Mouse (Mus musculus) limb, embryonic 14.5 days (tissue): Measurements from ENCODE around the gene Klf16. TPM values are rescaled to one million over a fixed set of nuclear protein-coding genes. Genes with fewer than 3 reads are reported as not detected.

Source experiments
- ATAC-seq: fragments of 200-750 bp; cut with Nextera tagmentation; 2 replicates; pipeline ENCODE4 v1.8.0; 2017; ENCODE audit warnings: low read depth, moderate number of reproducible peaks, moderate TSS enrichment; ENCODE audit not compliant: low FRiP score
- DNase-seq: peaks from one replicate; pipeline ENCODE4 v3.0.0-alpha.2; 2015; ENCODE audit warnings: low spot score
- H3K27ac ChIP-seq: fragments of 300-500 bp; sonication (generic); replicated peaks from 2 replicates; pipeline ENCODE4 v1.5.1; 2014; ENCODE audit warnings: low read depth, mild to moderate bottlenecking, low read length, moderate library complexity, mixed read lengths
- H3K27me3 ChIP-seq: fragments of 300-500 bp; sonication (generic); 2 replicates; pipeline ENCODE4 v1.6.1; 2014; ENCODE audit warnings: low read length, mixed read lengths; ENCODE audit not compliant: control insufficient read depth, insufficient read depth
- H3K36me3 ChIP-seq: fragments of 300-500 bp; sonication (generic); 2 replicates; pipeline ENCODE4 v1.6.1; 2014; ENCODE audit warnings: mild to moderate bottlenecking, low read length, moderate library complexity, mixed read lengths; ENCODE audit not compliant: control insufficient read depth, insufficient read depth
- H3K4me1 ChIP-seq: fragments of 300-500 bp; sonication (generic); 2 replicates; pipeline ENCODE4 v1.6.1; 2014; ENCODE audit warnings: antibody characterized with exemption, low read length, mixed read lengths; ENCODE audit not compliant: control insufficient read depth, insufficient read depth
- H3K4me2 ChIP-seq: fragments of 300-500 bp; sonication (generic); replicated peaks from 2 replicates; pipeline ENCODE4 v1.6.1; 2014; ENCODE audit warnings: low read depth, mild to moderate bottlenecking, low read length, moderate library complexity; ENCODE audit not compliant: severe bottlenecking
- H3K4me3 ChIP-seq: fragments of 300-500 bp; sonication (generic); replicated peaks from 2 replicates; pipeline ENCODE4 v1.5.1; 2014; ENCODE audit warnings: low read length
- H3K9ac ChIP-seq: fragments of 300-500 bp; sonication (generic); 2 replicates; pipeline ENCODE4 v1.6.1; 2014; ENCODE audit warnings: mild to moderate bottlenecking, low read depth, low read length, moderate library complexity; ENCODE audit not compliant: severe bottlenecking
- H3K9me3 ChIP-seq: fragments of 300-500 bp; sonication (generic); 2 replicates; pipeline ENCODE4 v1.6.1; 2016; ENCODE audit warnings: low read length; ENCODE audit not compliant: control insufficient read depth
- POLR2A ChIP-seq: fragments of 200-500 bp; IDR thresholded peaks from 2 replicates; pipeline ENCODE4 v1.8.0; 2012; ENCODE audit warnings: inconsistent platforms, mild to moderate bottlenecking, moderate library complexity, borderline replicate concordance; ENCODE audit not compliant: insufficient read depth, insufficient read length; ENCODE audit errors: extremely low read depth
- WGBS: fragments of 180-500 bp; shearing (Covaris S2); extraction: QIAGEN DNeasy Blood & Tissue Kit; methylation state at CpG from one replicate; pipeline ENCODE4 v1.1.7; 2014; 5-methylcytosine and 5-hydroxymethylcytosine counted together
- microRNA-seq: library from miRNA; unstranded; fragments of <30 nt; microRNA quantifications from one replicate; pipeline ENCODE4, GENCODE M21; 2016
- polyA plus RNA-seq, 2 experiments: library from polyadenylated mRNA; depleted of rRNA in 1 of 2; stranded (reverse) in 1 of 2; unstranded in 1 of 2; fragments of >200 nt; fragmentation: Nextera tagmentation in 1 of 2; extraction: Ambion mirVana in 1 of 2; gene quantifications; 2 replicates each; pipeline versions ENCODE4 v1.2.1 to v1.2.3; 2012 to 2014

Gene Klf16
- polyA plus RNA-seq, 2 experiments, result 11.0 to 18.9 TPM

- TF ChIP-seq POLR2A, result no peak
- DNase-seq, result no peak
- peaks cover 15% of the 10 kb centered on the region for H3K27me3 ChIP-seq
- H3K9ac ChIP-seq, result no peak overlapping the region
- H3K36me3 ChIP-seq, result no peaks in the 10 kb centered on the region
- no peaks in the 10 kb centered on the region for H3K4me1 ChIP-seq
- H3K9me3 ChIP-seq, result no peaks in the 10 kb centered on the region
- no peak overlapping the region for H3K27ac ChIP-seq
- no peak overlapping the region for H3K4me3 ChIP-seq
- 78% methylated on average over 2 of the region's 2 CpGs for WGBS
- no peak overlapping the region for H3K4me2 ChIP-seq
- ATAC-seq, result no peak
Measured at GRCm38 (mm10) chr10:80519287-80519686, 57.8 kb downstream of the Klf16 start.

Small RNAs within 50 kb of the gene (microRNA-seq; reads per million reads assigned to microRNA genes)
- gene Mir6912, result not detected

Other genes starting within 250 kb of the Klf16 start
- 7.8 and 10.7 TPM in 2 replicates for gene Pcsk4, start 247.8 kb downstream of the Klf16 start, polyA plus RNA-seq (2012; rRNA removed)
- 4.2 and 5.9 TPM in 2 replicates for gene Pcsk4, start 247.8 kb downstream of the Klf16 start, polyA plus RNA-seq (2014; fragmentation: Nextera tagmentation; extraction: Ambion mirVana)
- 3.9 TPM in 2 replicates for gene Reep6, start 247.4 kb downstream of the Klf16 start, polyA plus RNA-seq (2012; rRNA removed)
- 9.9 and 10.5 TPM in 2 replicates for gene Reep6, start 247.4 kb downstream of the Klf16 start, polyA plus RNA-seq (2014; fragmentation: Nextera tagmentation; extraction: Ambion mirVana)
- 16.5 and 21.9 TPM in 2 replicates for gene Adamtsl5, start 228.9 kb downstream of the Klf16 start, polyA plus RNA-seq (2012; rRNA removed)
- 6.5 and 6.7 TPM in 2 replicates for gene Adamtsl5, start 228.9 kb downstream of the Klf16 start, polyA plus RNA-seq (2014; fragmentation: Nextera tagmentation; extraction: Ambion mirVana)
- gene Plk5, start 220.9 kb downstream of the Klf16 start, polyA plus RNA-seq (2012; rRNA removed), result 1.8 and 1.9 TPM in 2 replicates
- gene Plk5, start 220.9 kb downstream of the Klf16 start, polyA plus RNA-seq (2014; fragmentation: Nextera tagmentation; extraction: Ambion mirVana), result 0.48 and 0.88 TPM in 2 replicates
- 44.0 and 60.0 TPM in 2 replicates for gene Mex3d, start 189.7 kb downstream of the Klf16 start, polyA plus RNA-seq (2012; rRNA removed)
- gene Mex3d, start 189.7 kb downstream of the Klf16 start, polyA plus RNA-seq (2014; fragmentation: Nextera tagmentation; extraction: Ambion mirVana), result 8.2 and 9.0 TPM in 2 replicates
- 267 and 270 TPM in 2 replicates for gene Mbd3, start 177.8 kb downstream of the Klf16 start, polyA plus RNA-seq (2012; rRNA removed)
- gene Mbd3, start 177.8 kb downstream of the Klf16 start, polyA plus RNA-seq (2014; fragmentation: Nextera tagmentation; extraction: Ambion mirVana), result 196 and 214 TPM in 2 replicates
- gene Uqcr11, start 170.5 kb downstream of the Klf16 start, polyA plus RNA-seq (2012; rRNA removed), result 572 and 718 TPM in 2 replicates
- 617 and 707 TPM in 2 replicates for gene Uqcr11, start 170.5 kb downstream of the Klf16 start, polyA plus RNA-seq (2014; fragmentation: Nextera tagmentation; extraction: Ambion mirVana)
- gene Tcf3, start 143.7 kb downstream of the Klf16 start, polyA plus RNA-seq (2012; rRNA removed), result 191 and 260 TPM in 2 replicates
- gene Tcf3, start 143.7 kb downstream of the Klf16 start, polyA plus RNA-seq (2014; fragmentation: Nextera tagmentation; extraction: Ambion mirVana), result 129 and 147 TPM in 2 replicates
- 0.01 TPM in 2 replicates for gene Onecut3, start 82.5 kb downstream of the Klf16 start, polyA plus RNA-seq (2012; rRNA removed)
- gene Onecut3, start 82.5 kb downstream of the Klf16 start, polyA plus RNA-seq (2014; fragmentation: Nextera tagmentation; extraction: Ambion mirVana), result not detected in 2 replicates
- gene Atp8b3, start 38.2 kb downstream of the Klf16 start, polyA plus RNA-seq (2012; rRNA removed), result 0.30 and 0.70 TPM in 2 replicates
- 0.14 and 0.22 TPM in 2 replicates for gene Atp8b3, start 38.2 kb downstream of the Klf16 start, polyA plus RNA-seq (2014; fragmentation: Nextera tagmentation; extraction: Ambion mirVana)
- gene Rexo1, start 15.8 kb downstream of the Klf16 start, polyA plus RNA-seq (2012; rRNA removed), result 56.4 and 79.5 TPM in 2 replicates
- 27.9 and 32.4 TPM in 2 replicates for gene Rexo1, start 15.8 kb downstream of the Klf16 start, polyA plus RNA-seq (2014; fragmentation: Nextera tagmentation; extraction: Ambion mirVana)
- gene Abhd17a, start 13.0 kb upstream of the Klf16 start, polyA plus RNA-seq (2012; rRNA removed), result 116 and 173 TPM in 2 replicates
- 129 and 132 TPM in 2 replicates for gene Abhd17a, start 13.0 kb upstream of the Klf16 start, polyA plus RNA-seq (2014; fragmentation: Nextera tagmentation; extraction: Ambion mirVana)
- gene Scamp4, start 25.6 kb upstream of the Klf16 start, polyA plus RNA-seq (2012; rRNA removed), result 83.1 and 107 TPM in 2 replicates
- 91.4 and 104 TPM in 2 replicates for gene Scamp4, start 25.6 kb upstream of the Klf16 start, polyA plus RNA-seq (2014; fragmentation: Nextera tagmentation; extraction: Ambion mirVana)
- 16.8 and 29.2 TPM in 2 replicates for gene Adat3, start 25.6 kb upstream of the Klf16 start, polyA plus RNA-seq (2012; rRNA removed)
- gene Adat3, start 25.6 kb upstream of the Klf16 start, polyA plus RNA-seq (2014; fragmentation: Nextera tagmentation; extraction: Ambion mirVana), result 5.6 and 6.4 TPM in 2 replicates
- 5.6 and 6.2 TPM in 2 replicates for gene Gm49322, start 28.7 kb upstream of the Klf16 start, polyA plus RNA-seq (2012; rRNA removed)
- 2.2 and 2.8 TPM in 2 replicates for gene Gm49322, start 28.7 kb upstream of the Klf16 start, polyA plus RNA-seq (2014; fragmentation: Nextera tagmentation; extraction: Ambion mirVana)
- gene Csnk1g2, start 45.5 kb upstream of the Klf16 start, polyA plus RNA-seq (2012; rRNA removed), result 253 and 298 TPM in 2 replicates
- gene Csnk1g2, start 45.5 kb upstream of the Klf16 start, polyA plus RNA-seq (2014; fragmentation: Nextera tagmentation; extraction: Ambion mirVana), result 110 and 125 TPM in 2 replicates
- 87.8 and 122 TPM in 2 replicates for gene Btbd2, start 79.8 kb upstream of the Klf16 start, polyA plus RNA-seq (2012; rRNA removed)
- gene Btbd2, start 79.8 kb upstream of the Klf16 start, polyA plus RNA-seq (2014; fragmentation: Nextera tagmentation; extraction: Ambion mirVana), result 78.0 and 89.1 TPM in 2 replicates
- 108 and 147 TPM in 2 replicates for gene Mknk2, start 100.8 kb upstream of the Klf16 start, polyA plus RNA-seq (2012; rRNA removed)
- 93.0 and 97.7 TPM in 2 replicates for gene Mknk2, start 100.8 kb upstream of the Klf16 start, polyA plus RNA-seq (2014; fragmentation: Nextera tagmentation; extraction: Ambion mirVana)
- gene Mob3a, start 124.7 kb upstream of the Klf16 start, polyA plus RNA-seq (2012; rRNA removed), result 33.7 and 42.7 TPM in 2 replicates
- 35.9 and 36.5 TPM in 2 replicates for gene Mob3a, start 124.7 kb upstream of the Klf16 start, polyA plus RNA-seq (2014; fragmentation: Nextera tagmentation; extraction: Ambion mirVana)
- gene Izumo4, start 124.9 kb upstream of the Klf16 start, polyA plus RNA-seq (2012; rRNA removed), result 64.5 and 66.1 TPM in 2 replicates
- gene Izumo4, start 124.9 kb upstream of the Klf16 start, polyA plus RNA-seq (2014; fragmentation: Nextera tagmentation; extraction: Ambion mirVana), result 14.4 and 15.9 TPM in 2 replicates
- 123 and 150 TPM in 2 replicates for gene Ap3d1, start 164.9 kb upstream of the Klf16 start, polyA plus RNA-seq (2012; rRNA removed)
- gene Ap3d1, start 164.9 kb upstream of the Klf16 start, polyA plus RNA-seq (2014; fragmentation: Nextera tagmentation; extraction: Ambion mirVana), result 75.1 and 82.9 TPM in 2 replicates
- 55.1 and 72.2 TPM in 2 replicates for gene Dot1l, start 177.9 kb upstream of the Klf16 start, polyA plus RNA-seq (2012; rRNA removed)
- 22.7 and 25.6 TPM in 2 replicates for gene Dot1l, start 177.9 kb upstream of the Klf16 start, polyA plus RNA-seq (2014; fragmentation: Nextera tagmentation; extraction: Ambion mirVana)
- gene Sf3a2, start 220.9 kb upstream of the Klf16 start, polyA plus RNA-seq (2012; rRNA removed), result 78.0 and 102 TPM in 2 replicates
- 80.6 and 87.6 TPM in 2 replicates for gene Sf3a2, start 220.9 kb upstream of the Klf16 start, polyA plus RNA-seq (2014; fragmentation: Nextera tagmentation; extraction: Ambion mirVana)
- gene Plekhj1, start 221.3 kb upstream of the Klf16 start, polyA plus RNA-seq (2012; rRNA removed), result 109 and 110 TPM in 2 replicates
- 119 and 121 TPM in 2 replicates for gene Plekhj1, start 221.3 kb upstream of the Klf16 start, polyA plus RNA-seq (2014; fragmentation: Nextera tagmentation; extraction: Ambion mirVana)
- 1.0 and 1.9 TPM in 2 replicates for gene Amh, start 227.9 kb upstream of the Klf16 start, polyA plus RNA-seq (2012; rRNA removed)
- gene Amh, start 227.9 kb upstream of the Klf16 start, polyA plus RNA-seq (2014; fragmentation: Nextera tagmentation; extraction: Ambion mirVana), result 0.11 TPM in 1 of 2 replicates, not detected in the other
- gene Jsrp1, start 236.2 kb upstream of the Klf16 start, polyA plus RNA-seq (2012; rRNA removed), result 8.5 and 12.1 TPM in 2 replicates
- 5.1 and 6.1 TPM in 2 replicates for gene Jsrp1, start 236.2 kb upstream of the Klf16 start, polyA plus RNA-seq (2014; fragmentation: Nextera tagmentation; extraction: Ambion mirVana)
- 882 and 1,248 TPM in 2 replicates for gene Oaz1, start 249.3 kb upstream of the Klf16 start, polyA plus RNA-seq (2012; rRNA removed)
- gene Oaz1, start 249.3 kb upstream of the Klf16 start, polyA plus RNA-seq (2014; fragmentation: Nextera tagmentation; extraction: Ambion mirVana), result 1,813 and 1,884 TPM in 2 replicates